Mouse (Mus musculus) Patski (cell line): ENCODE results near the gene Lipc. TPM values are rescaled to one million over a fixed set of nuclear protein-coding genes. Genes with fewer than 3 reads are reported as not detected.

Experiments
- ATAC-seq: fragments of 100-300 bp; one replicate; pipeline ENCODE4 v1.8.0; 2021
- CTCF ChIA-PET: fragments of 350-600 bp; sonication (Branson Sonifier 250); formaldehyde crosslinking; loops from one replicate; lab custom pipeline; 2022; ENCODE audit warnings: inconsistent platforms; lab: Charles Lee
- POLR2A ChIA-PET: fragments of 350-600 bp; sonication (Branson Sonifier 250); formaldehyde crosslinking; loops from one replicate; lab custom pipeline; 2022; ENCODE audit warnings: antibody characterized with exemption, inconsistent platforms; lab: Charles Lee
- DNase-seq: peaks from one replicate; pipeline ENCODE4 v3.0.0-alpha.2; 2011; ENCODE audit warnings: low read depth, low spot score
- H3K27me3 ChIP-seq: fragments of 371-371 bp; one replicate; pipeline ENCODE4 v1.5.1; 2021
- CTCF ChIP-seq: fragments of 100-300 bp; IDR thresholded peaks from one replicate; pipeline ENCODE4 v1.5.1; 2021
- in situ Hi-C: fragments of 300-500 bp; cut with MboI; formaldehyde crosslinking; loops from 3 replicates; pipeline ENCODE4 v1.11.1; 2018; ENCODE audit warnings: low pct_unique_long_range_greater_than_20kb, mixed read lengths
- polyA plus RNA-seq: library from polyadenylated mRNA; unstranded; gene quantifications from one replicate; pipeline ENCODE4 v1.2.3, GENCODE M21; 2021

Lipc gene
- polyA plus RNA-seq, 1 experiment from 2014 or later: 0.17 TPM

- POLR2A ChIA-PET: interaction anchor here (0.5 to 0.6 kb wide), 2 partner anchors 13 to 22 kb away, joined by 3 read pairs; no protein-coding TSS in a partner anchor
- in situ Hi-C loops: no loop called here
- H3K27me3 ChIP-seq: no peaks in the 10 kb centered on the region
- TF ChIP-seq CTCF: no peak
- CTCF ChIA-PET: no interaction called here
- DNase-seq (no peak), ATAC-seq (no peak)
Observed at GRCm38 (mm10) chr9:70975921-70976320, 23.9 kb upstream of the Lipc start.

DNA sequence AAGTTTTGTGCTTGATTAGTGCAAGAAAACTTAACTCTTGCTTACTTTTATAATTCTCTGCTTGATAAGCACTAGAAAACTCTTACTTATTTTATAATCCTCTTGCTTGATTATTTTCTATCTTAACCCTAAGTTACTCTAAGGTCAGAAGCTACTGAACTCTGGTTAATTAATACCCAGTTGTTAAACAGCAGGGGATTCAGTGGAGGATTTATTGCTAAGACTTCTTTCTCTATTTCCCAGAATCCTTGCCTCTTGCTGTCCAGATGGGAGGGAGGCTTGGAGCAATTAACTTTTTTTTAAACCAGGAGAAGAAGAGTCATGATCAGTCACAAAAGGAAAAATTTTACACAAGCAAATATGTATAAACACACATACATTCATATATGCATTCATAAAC lies 21.3 kb upstream of the Lipc start:
- DNase-seq (no peak), ATAC-seq (no peak)
- ChIA-PET CTCF (interaction anchor here (1.4 kb wide), 1 partner anchor 59 kb away, joined by 3 read pairs; no protein-coding TSS in a partner anchor), POLR2A (no interaction called here)
- TF ChIP-seq CTCF: no peak
- H3K27me3 ChIP-seq: no peaks in the 10 kb centered on the region
- in situ Hi-C loops: no loop called here

GRCm38 (mm10) chr9:70969244-70969643 lies 17.2 kb upstream of the Lipc start:
- H3K27me3 ChIP-seq: no peaks in the 10 kb centered on the region
- ChIA-PET CTCF (interaction anchor here (0.8 kb wide), 1 partner anchor 11 kb away, joined by 3 read pairs; no protein-coding TSS in a partner anchor), POLR2A (no interaction called here)
- no peak for TF ChIP-seq CTCF
- in situ Hi-C loops: no loop called here
- DNase-seq: no peak
- no peak for ATAC-seq

DNA sequence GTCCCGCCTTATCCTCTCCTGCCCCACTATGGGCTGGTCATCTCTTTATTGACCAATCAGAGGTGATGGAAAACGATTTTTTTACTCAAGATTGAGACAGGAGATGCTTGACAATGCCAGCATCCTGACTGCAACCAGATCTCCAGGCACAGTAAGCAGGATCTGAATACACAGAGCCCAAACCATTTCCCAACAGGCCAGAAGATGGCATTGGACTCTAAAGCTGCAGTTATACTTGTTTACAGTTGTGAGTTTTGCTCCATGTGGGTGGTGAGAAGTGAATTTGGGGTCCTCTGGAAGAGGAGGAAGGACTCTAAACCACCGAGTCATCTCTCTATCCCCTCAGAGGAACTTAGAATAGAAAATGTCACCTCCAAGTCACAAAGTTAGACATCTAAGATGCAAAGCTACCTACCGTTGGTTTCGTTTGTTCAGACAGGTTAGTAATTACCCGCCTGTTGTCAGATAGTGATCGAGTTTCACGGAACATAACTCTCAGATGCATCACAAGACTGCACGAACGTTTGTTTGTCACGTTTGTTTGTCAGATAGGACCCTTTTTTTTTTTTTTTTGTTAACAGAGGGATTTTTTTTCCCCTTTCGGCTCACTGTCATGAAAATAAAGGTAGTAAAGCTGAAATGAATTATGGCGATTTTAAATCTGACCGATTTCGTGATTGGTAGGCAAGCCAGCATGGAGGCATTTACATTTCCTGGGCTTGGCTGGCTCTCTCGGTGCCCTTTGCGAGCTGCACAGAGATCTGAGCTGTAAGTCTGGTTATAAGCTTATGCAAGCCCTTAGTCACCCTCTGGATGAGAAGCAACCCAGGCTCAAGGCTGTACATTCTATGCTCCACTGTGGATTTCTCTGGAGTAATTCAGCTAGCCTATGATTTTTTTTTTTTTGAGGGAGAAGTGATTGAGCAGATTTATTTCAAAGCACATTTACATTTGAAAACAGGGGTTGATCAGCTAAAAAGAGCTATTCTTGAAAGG lies 14.3 kb upstream of the Lipc start:
- POLR2A ChIA-PET: no interaction called here
- no peaks in the 10 kb centered on the region for H3K27me3 ChIP-seq
- ATAC-seq: no peak
- TF ChIP-seq CTCF: no peak
- DNase-seq: no peak
- CTCF ChIA-PET: no interaction called here
- in situ Hi-C loops: no loop called here

DNA sequence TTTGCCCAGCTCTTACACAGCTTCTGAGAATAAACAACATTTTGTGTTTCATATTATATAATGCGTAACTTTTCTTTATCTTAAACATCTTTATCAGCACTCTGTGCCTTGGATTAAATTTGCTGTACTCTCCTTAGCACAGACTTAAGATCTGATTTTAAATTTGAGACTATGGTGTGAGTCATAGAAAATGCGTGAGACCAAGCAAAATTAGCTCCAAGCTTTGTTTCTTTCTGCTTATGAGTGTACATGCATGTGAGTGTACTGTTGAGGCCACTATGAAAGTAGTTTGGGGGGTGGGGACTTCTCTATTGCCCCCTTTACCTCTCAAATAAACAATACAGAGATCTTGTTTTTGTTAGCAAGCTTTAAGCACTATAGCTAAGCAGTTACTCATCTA lies 13.4 kb upstream of the Lipc start:
- TF ChIP-seq CTCF: no peak
- H3K27me3 ChIP-seq: no peaks in the 10 kb centered on the region
- in situ Hi-C loops: no loop called here
- CTCF ChIA-PET: no interaction called here
- ATAC-seq: no peak
- POLR2A ChIA-PET: no interaction called here
- DNase-seq: no peak

- in situ Hi-C loops: no loop called here
- CTCF ChIA-PET: no interaction called here
- no peak for ATAC-seq
Observed at GRCm38 (mm10) chr9:70965011-70965410, 13.0 kb upstream of the Lipc start.

DNA sequence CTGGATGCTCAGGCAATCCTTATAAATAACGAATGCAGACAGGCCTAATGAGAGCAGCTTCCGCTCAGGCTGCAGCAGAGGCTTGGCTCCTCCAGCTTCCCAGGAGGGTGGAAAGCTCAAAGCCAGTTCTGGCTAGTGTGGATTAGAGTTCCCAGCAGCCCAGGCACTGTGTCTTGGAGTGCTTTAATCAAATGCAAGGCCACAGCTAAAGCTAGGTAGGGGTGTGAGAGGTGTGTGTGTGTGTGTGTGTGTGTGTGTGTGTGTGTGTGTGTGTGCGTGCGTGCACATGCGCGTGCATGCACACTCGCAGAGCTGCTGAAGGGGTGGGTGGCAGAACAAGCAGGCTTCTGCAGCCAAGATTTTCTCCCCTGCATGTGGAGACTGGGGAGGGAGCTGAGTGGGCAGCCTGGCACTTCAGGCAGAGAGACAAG lies 11.4 kb upstream of the Lipc start:
- no peaks in the 10 kb centered on the region for H3K27me3 ChIP-seq
- ATAC-seq (no peak), DNase-seq (no peak)
- CTCF ChIA-PET: interaction anchor here (1.6 kb wide), 1 partner anchor 12 kb away, joined by 4 read pairs; the partner anchor contains the start of gene Lipc
- no peak for TF ChIP-seq CTCF
- POLR2A ChIA-PET: interaction anchor here (0.6 kb wide), 3 partner anchors 11 to 383 kb away, joined by 3 to 4 read pairs (median 3); no protein-coding TSS in a partner anchor
- in situ Hi-C loops: no loop called here

More at GRCm38 (mm10) chr9:70965011-70965410, 13.0 kb upstream of the Lipc start:
- H3K27me3 ChIP-seq: no peaks in the 10 kb centered on the region
- no peak for TF ChIP-seq CTCF
- no peak for DNase-seq
- POLR2A ChIA-PET: no interaction called here

GRCm38 (mm10) chr9:70962781-70963455 lies 10.9 kb upstream of the Lipc start:
- H3K27me3 ChIP-seq: no peaks in the 10 kb centered on the region
- TF ChIP-seq CTCF: no peak
- ATAC-seq (no peak), DNase-seq (no peak)
- ChIA-PET CTCF (interaction anchor here (0.6 to 1.6 kb wide), 2 partner anchors 11 to 53 kb away, joined by 3 to 4 read pairs; partner anchors contain the start of gene Lipc), POLR2A (interaction anchor here (0.6 to 0.7 kb wide), 4 partner anchors 11 to 655 kb away, joined by 3 to 4 read pairs (median 3); no protein-coding TSS in a partner anchor)
- in situ Hi-C loops: no loop called here

- in situ Hi-C loops: no loop called here
- no peak for ATAC-seq
- ChIA-PET POLR2A (interaction anchor here (0.5 kb wide), 1 partner anchor 48 kb away, joined by 3 read pairs; no protein-coding TSS in a partner anchor), CTCF (no interaction called here)
- DNase-seq: no peak
- no peak for TF ChIP-seq CTCF
- H3K27me3 ChIP-seq: no peaks in the 10 kb centered on the region
Observed at GRCm38 (mm10) chr9:70960301-70960700, 8.3 kb upstream of the Lipc start.

- ChIA-PET POLR2A (no interaction called here), CTCF (no interaction called here)
- ATAC-seq (no peak), DNase-seq (no peak)
- H3K27me3 ChIP-seq: no peaks in the 10 kb centered on the region
- TF ChIP-seq CTCF: no peak
- in situ Hi-C loops: no loop called here
Observed at GRCm38 (mm10) chr9:70959866-70960265, 7.8 kb upstream of the Lipc start.
